Mouse (Mus musculus): ENCODE results near the gene Gm47959. TPM values are rescaled to one million over a fixed set of nuclear protein-coding genes. Genes with fewer than 3 reads are reported as not detected.
A peak's percentile ranks its signal among the peaks of the same experiment; 100 is the strongest.

The Gm47959 gene
- polyA plus RNA-seq, 1 experiment from 2014 or later, result not detected

DNA sequence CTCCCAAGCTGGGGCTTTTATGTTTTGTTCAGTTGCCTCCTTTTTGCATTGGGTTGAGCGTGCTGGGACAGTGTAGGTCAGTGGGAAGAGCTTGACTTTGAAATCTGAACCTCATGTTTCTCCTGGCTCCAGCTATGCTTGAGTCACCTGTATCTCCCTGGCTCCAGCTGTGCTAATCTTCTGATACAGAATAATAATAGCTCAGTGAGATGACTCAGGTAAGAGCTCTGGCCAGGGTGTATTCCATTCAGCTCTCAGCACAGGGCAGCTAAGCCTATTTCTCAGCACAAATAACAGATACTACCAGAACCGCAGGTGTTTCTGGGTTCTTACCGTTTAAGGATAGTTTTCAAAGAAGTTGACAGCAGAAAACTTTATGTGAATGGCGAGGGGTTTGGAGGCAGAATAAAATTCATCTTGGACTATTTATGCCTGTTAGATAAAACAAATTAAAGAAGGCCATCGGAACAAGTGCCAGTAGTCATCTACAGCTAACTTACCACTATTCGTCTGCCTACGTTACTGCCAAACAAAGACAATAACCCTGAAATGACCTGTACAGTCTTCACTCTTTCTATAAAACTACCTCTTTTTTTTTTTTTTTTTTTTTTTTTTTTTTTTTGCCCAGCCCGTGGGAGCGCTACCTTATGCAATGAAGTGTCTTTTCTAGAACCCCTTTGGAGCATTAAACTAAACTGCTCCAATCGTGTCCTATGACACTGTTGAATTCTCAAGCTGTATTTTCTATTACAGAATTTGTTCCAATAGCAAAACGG lies 36.7 kb downstream of the Gm47959 start:
- no peaks in the 10 kb centered on the region for H3K9me3 ChIP-seq (ENCODE audit: control insufficient read depth, low read length)
- H3K4me3 ChIP-seq (ENCODE audit: low read depth, low read length), result peak overlapping the region; percentile 47
- TF ChIP-seq EP300 (optimal IDR thresholded peaks at IDR 0.05) (no peak), CTCF (IDR thresholded peaks at IDR 0.05; ENCODE audit: low read depth) (no peak)
- no peaks in the 10 kb centered on the region for H3K36me3 ChIP-seq (ENCODE audit: control insufficient read depth, insufficient read depth, low read length)
- no peak overlapping the region; the same call in 1 of the 2 replicates for H3K4me2 ChIP-seq (replicated peaks; ENCODE audit: low read depth)
- H3K27me3 ChIP-seq (ENCODE audit: control insufficient read depth, insufficient read depth, low read length), result no peaks in the 10 kb centered on the region
- H3K27ac ChIP-seq (replicated peaks), result no peak overlapping the region
- ATAC-seq (ENCODE audit: low FRiP score, low TSS enrichment) (peak; percentile 71), DNase-seq (ENCODE audit: low spot score) (no peak)
- no peak overlapping the region for H3K9ac ChIP-seq (ENCODE audit: low read length)
- WGBS, result 70% methylated on average over 11 of the region's 11 CpGs
- no peaks in the 10 kb centered on the region for H3K4me1 ChIP-seq (replicated peaks; ENCODE audit: control insufficient read depth, insufficient read depth)

- TF ChIP-seq CTCF (IDR thresholded peaks at IDR 0.05; ENCODE audit: low read depth) (no peak), EP300 (optimal IDR thresholded peaks at IDR 0.05) (no peak)
- ATAC-seq (ENCODE audit: low FRiP score, low TSS enrichment) (peak; percentile 61), DNase-seq (ENCODE audit: low spot score) (peak; percentile 52)
- Histone ChIP-seq H3K27ac (replicated peaks) (peak within 1 kb of the TSS; percentile 30; the same call in 1 of the 2 replicates), H3K9ac (ENCODE audit: low read length) (peak within 1 kb of the TSS; percentile 59), H3K4me1 (replicated peaks; ENCODE audit: control insufficient read depth, insufficient read depth) (no peaks in the 10 kb centered on the region), H3K4me3 (ENCODE audit: low read depth, low read length) (peak within 1 kb of the TSS; percentile 47), H3K27me3 (ENCODE audit: control insufficient read depth, insufficient read depth, low read length) (no peaks in the 10 kb centered on the region), H3K4me2 (replicated peaks; ENCODE audit: low read depth) (peak within 1 kb of the TSS; percentile 75), H3K36me3 (ENCODE audit: control insufficient read depth, insufficient read depth, low read length) (no peaks in the 10 kb centered on the region), H3K9me3 (ENCODE audit: control insufficient read depth, low read length) (no peaks in the 10 kb centered on the region)
- WGBS, result 1% methylated on average over 24 of the region's 25 CpGs
Measured at GRCm38 (mm10) chr1:83038109-83038672, 37.8 kb downstream of the Gm47959 start, which contains the start of gene Slc19a3. Gene Slc19a3 (minus strand): TSS chr1:83038448.

DNA sequence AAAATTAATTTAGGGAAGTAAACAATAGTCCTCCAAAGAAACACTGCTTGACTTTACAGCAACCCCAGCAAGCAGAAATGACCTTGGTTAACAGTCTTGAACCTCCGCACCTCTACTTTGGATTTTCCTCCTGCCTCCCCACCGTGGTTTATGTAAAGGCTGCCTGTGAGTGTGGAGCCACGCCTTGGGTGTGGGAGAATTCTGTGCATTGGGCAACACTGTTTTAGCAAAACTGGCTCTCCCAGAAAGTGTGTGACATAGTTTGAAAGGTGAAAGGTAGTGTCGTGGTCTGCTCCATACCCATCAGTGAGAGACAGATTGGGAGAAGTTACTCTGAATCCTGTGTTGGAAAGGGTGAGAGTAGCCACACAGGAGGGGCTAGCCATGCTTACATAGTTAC lies 38.7 kb downstream of the Gm47959 start:
- DNase-seq (ENCODE audit: low spot score), result peak; percentile 41
- WGBS, result 49% methylated on average over 4 of the region's 4 CpGs
- ATAC-seq (ENCODE audit: low FRiP score, low TSS enrichment), result peak; percentile 66
- Histone ChIP-seq H3K4me2 (replicated peaks; ENCODE audit: low read depth) (no peak overlapping the region), H3K4me3 (ENCODE audit: low read depth, low read length) (no peak overlapping the region), H3K9ac (ENCODE audit: low read length) (no peak overlapping the region), H3K27ac (replicated peaks) (no peak overlapping the region), H3K36me3 (ENCODE audit: control insufficient read depth, insufficient read depth, low read length) (no peaks in the 10 kb centered on the region), H3K4me1 (replicated peaks; ENCODE audit: control insufficient read depth, insufficient read depth) (no peaks in the 10 kb centered on the region), H3K9me3 (ENCODE audit: control insufficient read depth, low read length) (no peaks in the 10 kb centered on the region), H3K27me3 (ENCODE audit: control insufficient read depth, insufficient read depth, low read length) (no peaks in the 10 kb centered on the region)
- no peak for TF ChIP-seq CTCF (IDR thresholded peaks at IDR 0.05; ENCODE audit: low read depth)
- TF ChIP-seq EP300 (optimal IDR thresholded peaks at IDR 0.05), result no peak

GRCm38 (mm10) chr1:83042380-83042779 lies 42.0 kb downstream of the Gm47959 start, which contains the start of gene Krtap28-10:
Gene Krtap28-10 (minus strand): TSS chr1:83042480.
- H3K4me2 ChIP-seq (replicated peaks; ENCODE audit: low read depth), result no peak within 1 kb of the TSS
- ATAC-seq (ENCODE audit: low FRiP score, low TSS enrichment) (no peak), DNase-seq (ENCODE audit: low spot score) (no peak)
- no peak within 1 kb of the TSS for H3K4me3 ChIP-seq (ENCODE audit: low read depth, low read length)
- TF ChIP-seq CTCF (IDR thresholded peaks at IDR 0.05; ENCODE audit: low read depth) (no peak), EP300 (optimal IDR thresholded peaks at IDR 0.05) (no peak)
- no peak within 1 kb of the TSS for H3K9ac ChIP-seq (ENCODE audit: low read length)
- no peaks in the 10 kb centered on the region for H3K4me1 ChIP-seq (replicated peaks; ENCODE audit: control insufficient read depth, insufficient read depth)
- H3K36me3 ChIP-seq (ENCODE audit: control insufficient read depth, insufficient read depth, low read length), result no peaks in the 10 kb centered on the region
- no peak within 1 kb of the TSS for H3K27ac ChIP-seq (replicated peaks)
- no peaks in the 10 kb centered on the region for H3K27me3 ChIP-seq (ENCODE audit: control insufficient read depth, insufficient read depth, low read length)
- 81% methylated on average over 2 of the region's 2 CpGs for WGBS
- no peaks in the 10 kb centered on the region for H3K9me3 ChIP-seq (ENCODE audit: control insufficient read depth, low read length)

- Histone ChIP-seq H3K9me3 (ENCODE audit: control insufficient read depth, low read length) (no peaks in the 10 kb centered on the region), H3K36me3 (ENCODE audit: control insufficient read depth, insufficient read depth, low read length) (no peaks in the 10 kb centered on the region), H3K4me3 (ENCODE audit: low read depth, low read length) (no peak within 1 kb of the TSS), H3K27me3 (ENCODE audit: control insufficient read depth, insufficient read depth, low read length) (no peaks in the 10 kb centered on the region), H3K27ac (replicated peaks) (no peak within 1 kb of the TSS), H3K9ac (ENCODE audit: low read length) (no peak within 1 kb of the TSS), H3K4me2 (replicated peaks; ENCODE audit: low read depth) (no peak within 1 kb of the TSS), H3K4me1 (replicated peaks; ENCODE audit: control insufficient read depth, insufficient read depth) (no peaks in the 10 kb centered on the region)
- 76% methylated on average over 5 of the region's 5 CpGs for WGBS
- ATAC-seq (ENCODE audit: low FRiP score, low TSS enrichment) (peak; percentile 42; the same call in 1 of the 2 replicates), DNase-seq (ENCODE audit: low spot score) (no peak)
- TF ChIP-seq CTCF (IDR thresholded peaks at IDR 0.05; ENCODE audit: low read depth) (peak; percentile 17; the same call in 1 of the 2 replicates), EP300 (optimal IDR thresholded peaks at IDR 0.05) (no peak)
Measured at GRCm38 (mm10) chr1:83044882-83045427, 44.6 kb downstream of the Gm47959 start, which contains the start of gene Gm47969. Gene Gm47969 (plus strand): TSS chr1:83044932.

Other genes with a start within 250 kb of the Gm47959 start
- gene Tm4sf20, start 232.1 kb upstream of the Gm47959 start, polyA plus RNA-seq (2015; fragmentation: Nextera tagmentation; extraction: Ambion mirVana), result 0.21 and 1.0 TPM in 2 replicates
- not detected in 2 replicates for gene Gm47791, start 229.3 kb upstream of the Gm47959 start, polyA plus RNA-seq (2015; fragmentation: Nextera tagmentation; extraction: Ambion mirVana)
- gene Agfg1, start 161.1 kb upstream of the Gm47959 start, polyA plus RNA-seq (2015; fragmentation: Nextera tagmentation; extraction: Ambion mirVana), result 18.2 and 18.8 TPM in 2 replicates
- gene A030005L19Rik, start 87.2 kb upstream of the Gm47959 start, polyA plus RNA-seq (2015; fragmentation: Nextera tagmentation; extraction: Ambion mirVana), result not detected in 2 replicates
- gene A030014E15Rik, start 75.6 kb upstream of the Gm47959 start, polyA plus RNA-seq (2015; fragmentation: Nextera tagmentation; extraction: Ambion mirVana), result not detected in 2 replicates
- not detected in 2 replicates for gene Gm6217, start 69.1 kb upstream of the Gm47959 start, polyA plus RNA-seq (2015; fragmentation: Nextera tagmentation; extraction: Ambion mirVana)
- gene A030003K21Rik, start 57.2 kb upstream of the Gm47959 start, polyA plus RNA-seq (2015; fragmentation: Nextera tagmentation; extraction: Ambion mirVana), result not detected in 2 replicates
- gene Gm7544, start 44.5 kb upstream of the Gm47959 start, polyA plus RNA-seq (2015; fragmentation: Nextera tagmentation; extraction: Ambion mirVana), result not detected in 2 replicates
- gene Gm47955, start 40.3 kb upstream of the Gm47959 start, polyA plus RNA-seq (2015; fragmentation: Nextera tagmentation; extraction: Ambion mirVana), result not detected in 2 replicates
- 0.34 and 0.45 TPM in 2 replicates for gene Slc19a3, start 37.9 kb downstream of the Gm47959 start, polyA plus RNA-seq (2015; fragmentation: Nextera tagmentation; extraction: Ambion mirVana)
- gene Krtap28-10, start 41.9 kb downstream of the Gm47959 start, polyA plus RNA-seq (2015; fragmentation: Nextera tagmentation; extraction: Ambion mirVana), result not detected in 2 replicates
- not detected in 2 replicates for gene Gm47969, start 44.4 kb downstream of the Gm47959 start, polyA plus RNA-seq (2015; fragmentation: Nextera tagmentation; extraction: Ambion mirVana)
- not detected in 2 replicates for gene A030005K14Rik, start 58.8 kb downstream of the Gm47959 start, polyA plus RNA-seq (2015; fragmentation: Nextera tagmentation; extraction: Ambion mirVana)
- not detected in 2 replicates for gene Krtap28-13, start 60.4 kb downstream of the Gm47959 start, polyA plus RNA-seq (2015; fragmentation: Nextera tagmentation; extraction: Ambion mirVana)
- 6.2 and 15.2 TPM in 2 replicates for gene Ccl20, start 116.2 kb downstream of the Gm47959 start, polyA plus RNA-seq (2015; fragmentation: Nextera tagmentation; extraction: Ambion mirVana)
- gene Daw1, start 159.2 kb downstream of the Gm47959 start, polyA plus RNA-seq (2015; fragmentation: Nextera tagmentation; extraction: Ambion mirVana), result 0.12 and 0.18 TPM in 2 replicates

All from stomach, postnatal 0 days (tissue).